In genomic region chr3:155030200-155030599, GRCm38 (mm10) we compare ENCODE assay signal across 24 mouse cellular contexts. TPM values are rescaled to one million over a fixed set of nuclear protein-coding genes. Genes with fewer than 3 reads are reported as not detected.
DNase-seq lines count a peak whose midpoint lies in the region; ATAC-seq and TF ChIP-seq lines count a peak whose summit lies in the region.
"Had no signal": no experiment of that assay in that cellular context is flagged by ENCODE, and none has a peak within 500 bp of the region (broad histone marks: within the 10 kb centered on the region; RNA-seq: fewer than 3 reads in every experiment).

No protein-coding gene starts in this region.

- no peak for ATAC-seq in inflammation-experienced regulatory T-cells, adult 6 months
- ATAC-seq: activated CD4-positive, CD25-positive, alpha-beta regulatory T cell, adult 4 months; midbrain, embryonic 16.5 days; Patski had no signal

- intact Hi-C loops in left cerebral cortex, adult 2 months (cut with DNase I), result no loop called here
- intact Hi-C loops in heart, postnatal 36 days (cut with DNase I), result no loop called here

- H3K27ac ChIP-seq in left cerebral cortex, adult 2 months, result no peak overlapping the region
- H3K27ac ChIP-seq: embryonic facial prominence, embryonic 12.5 days; heart, embryonic 10.5 days; hindbrain, embryonic 15.5 days; limb, embryonic 15.5 days had no signal

- no peak for TF ChIP-seq CTCF in left cerebral cortex, adult 2 months (IDR thresholded peaks at IDR 0.05)

- peak; percentile 28 for DNase-seq in layer of hippocampus, adult 11-12 months (ENCODE audit: low spot score)
- DNase-seq in layer of hippocampus, postnatal 25 days (ENCODE audit: extremely low spot score in 1 of 2, low spot score in 1 of 2), result no peak
- DNase-seq in frontal cortex, postnatal 36 days (ENCODE audit: low spot score in 2 of 2), result peak; percentile 15 to 66
- peak; percentile 8 to 10 for DNase-seq in left cerebral cortex, adult 2 months (ENCODE audit: extremely low spot score in 1 of 2, low spot score in 2 of 2)
- peak; percentile 3 for DNase-seq in right cerebral cortex, postnatal 4 days
- no peak for DNase-seq in heart, postnatal 36 days
- DNase-seq in neural tube, embryonic 10.5 days (ENCODE audit: extremely low spot score, low spot score), result no peak
- DNase-seq: adrenal gland, postnatal 14 days; B cell, adult 2 months; cerebellum, adult 9-10 months; gastrocnemius, postnatal 14 days; kidney, adult 11 months; kidney, postnatal 10 days; thymus, adult 18-20 months had no signal

- no peak overlapping the region for H3K4me3 ChIP-seq in left cerebral cortex, adult 2 months
- H3K4me3 ChIP-seq: embryonic facial prominence, embryonic 12.5 days; heart, embryonic 10.5 days; hindbrain, embryonic 15.5 days; limb, embryonic 15.5 days had no signal

RNA-seq across cellular contexts. Expression of gene Tnni3k, which starts 25.0 kb away (rescaled TPM):
- total RNA-seq in layer of hippocampus, postnatal 25 days (2021), result under 1 TPM; 0.12 to 0.20 TPM
- total RNA-seq in left cerebral cortex, adult 2 months (2021), result under 1 TPM; 0.54 TPM
- 10 to 100 TPM; 81.9 to 83.1 TPM for total RNA-seq in heart, postnatal 36 days (2021)
- polyA plus RNA-seq in inflammation-experienced regulatory T-cells, adult 6 months (2017; shearing (Covaris generic)), result not detected
- total RNA-seq: adrenal gland, postnatal 14 days; gastrocnemius, postnatal 14 days; megakaryocyte-erythroid progenitor cell, adult 5-6 weeks had no signal
- polyA plus RNA-seq: activated CD4-positive, CD25-positive, alpha-beta regulatory T cell, adult 4 months; liver, embryonic 16.5 days; Patski had no signal

Comparison
In these comparisons a context has a peak if more than half of its experiments do, and no peak if none do; other contexts are left out.
1. DNase-seq: peak in layer of hippocampus, adult 11-12 months (single experiment), frontal cortex, postnatal 36 days (2 of 2), left cerebral cortex, adult 2 months (2 of 2) and right cerebral cortex, postnatal 4 days (single experiment); none in layer of hippocampus, postnatal 25 days (0 of 2), heart, postnatal 36 days (0 of 2) and neural tube, embryonic 10.5 days (single experiment).
2. RNA of gene Tnni3k, which starts 25.0 kb away (total RNA-seq): 81.9 to 83.1 TPM in heart, postnatal 36 days; 0.54 TPM in left cerebral cortex, adult 2 months and 0.12 to 0.20 TPM in layer of hippocampus, postnatal 25 days; every median in the first group is over 10 times any median in the second.